Mouse (Mus musculus) frontal cortex, adult (tissue): ENCODE results near the gene Gm36210.
"Not testable (repeated sequence)": the region's sequence is repeated elsewhere in the genome, so short reads cannot be mapped to it uniquely, and the experiment has no call there.

ENCODE experiments used
- ATAC-seq: cut with Nextera tagmentation; 2 replicates; pipeline ENCODE4 v1.9.2; 2017; ENCODE audit warnings: mild to moderate bottlenecking, moderate library complexity, mixed read lengths; ENCODE audit not compliant: low TSS enrichment

Gene Gm36210

GRCm38 (mm10) chr7:4879036-4879435 is 27.3 kb downstream of the Gm36210 start:
- not testable (repeated sequence) for ATAC-seq

- ATAC-seq, result no peak
These were observed 28.1 kb downstream of the Gm36210 start for GRCm38 (mm10) chr7:4878186-4878585.

GRCm38 (mm10) chr7:4877226-4877625 is 29.1 kb downstream of the Gm36210 start:
- ATAC-seq, result peak; percentile 20; the same call in 1 of the 2 replicates

- peak; percentile 100 for ATAC-seq
These were observed 29.5 kb downstream of the Gm36210 start, which contains the start of gene Isoc2a for GRCm38 (mm10) chr7:4876753-4877221. Gene Isoc2a, plus strand, starts transcription at chr7:4877153.

- no peak for ATAC-seq
These were observed 36.2 kb downstream of the Gm36210 start, which contains the start of gene Isoc2b for GRCm38 (mm10) chr7:4870133-4870532. Gene Isoc2b, minus strand, starts transcription at chr7:4870258.

GRCm38 (mm10) chr7:4866631-4867180 is 39.6 kb downstream of the Gm36210 start:
- ATAC-seq, result 0 out of 2 replicates have a peak, but pooled peaks have one; percentile 1

GRCm38 (mm10) chr7:4865579-4866493 is 40.5 kb downstream of the Gm36210 start:
- peak; percentile 99 for ATAC-seq

GRCm38 (mm10) chr7:4865090-4865489 is 41.2 kb downstream of the Gm36210 start:
- ATAC-seq, result no peak

- ATAC-seq, result no peak
These were observed 42.0 kb downstream of the Gm36210 start for GRCm38 (mm10) chr7:4864130-4864845.

GRCm38 (mm10) chr7:4863541-4864080 is 42.7 kb downstream of the Gm36210 start:
- no peak for ATAC-seq

- ATAC-seq, result no peak
These were observed 43.3 kb downstream of the Gm36210 start for GRCm38 (mm10) chr7:4863041-4863440.

- not testable (repeated sequence) for ATAC-seq
These were observed 45.4 kb downstream of the Gm36210 start for GRCm38 (mm10) chr7:4860926-4861325.

GRCm38 (mm10) chr7:4859418-4859978 is 46.8 kb downstream of the Gm36210 start:
- no peak for ATAC-seq

GRCm38 (mm10) chr7:4857321-4857720 is 49.0 kb downstream of the Gm36210 start:
- no peak for ATAC-seq

GRCm38 (mm10) chr7:4856508-4856907 is 49.8 kb downstream of the Gm36210 start:
- ATAC-seq, result no peak

- no peak for ATAC-seq
These were observed 52.7 kb downstream of the Gm36210 start for GRCm38 (mm10) chr7:4853613-4854012.

- ATAC-seq, result no peak
These were observed 55.0 kb downstream of the Gm36210 start for GRCm38 (mm10) chr7:4851315-4851688.

- no peak for ATAC-seq
These were observed 55.5 kb downstream of the Gm36210 start for GRCm38 (mm10) chr7:4850621-4851314.

- ATAC-seq, result no peak
These were observed 56.9 kb downstream of the Gm36210 start for GRCm38 (mm10) chr7:4849372-4849771.
